Mouse (Mus musculus): ENCODE results near the gene Col6a2. TPM values are rescaled to one million over a fixed set of nuclear protein-coding genes. Genes with fewer than 3 reads are reported as not detected.

Col6a2 gene
- polyA plus RNA-seq, 1 experiment from 2014 or later: 126 TPM

GRCm38 (mm10) chr10:76575374-76575773, 48.1 kb downstream of the Col6a2 start, which contains the start of gene Ftcd:
Gene Ftcd, plus strand, starts transcription at chr10:76575648.
- 86% methylated on average over 3 of the region's 3 CpGs for WGBS
- no peak within 1 kb of the TSS for H3K27ac ChIP-seq

GRCm38 (mm10) chr10:76572151-76572550, 51.3 kb downstream of the Col6a2 start:
- Histone ChIP-seq H3K4me2 (replicated peaks) (no peak overlapping the region), H3K36me3 (no peaks in the 10 kb centered on the region), H3K9ac (no peak overlapping the region), H3K27ac (no peak overlapping the region), H3K9me3 (peaks cover 4% of the 10 kb centered on the region; the same call in 1 of the 2 replicates), H3K27me3 (no peaks in the 10 kb centered on the region), H3K4me1 (no peaks in the 10 kb centered on the region), H3K4me3 (no peak overlapping the region)
- 90% methylated on average over 3 of the region's 3 CpGs for WGBS
- ATAC-seq (ENCODE audit: low FRiP score, low read depth): no peak

More at GRCm38 (mm10) chr10:76575374-76575773, 48.1 kb downstream of the Col6a2 start, which contains the start of gene Ftcd:
- Histone ChIP-seq H3K27me3 (no peaks in the 10 kb centered on the region), H3K9me3 (peaks cover 3% of the 10 kb centered on the region; the same call in 1 of the 2 replicates), H3K9ac (no peak within 1 kb of the TSS), H3K4me2 (replicated peaks) (no peak within 1 kb of the TSS), H3K36me3 (no peaks in the 10 kb centered on the region), H3K4me1 (no peaks in the 10 kb centered on the region), H3K4me3 (no peak within 1 kb of the TSS)
- ATAC-seq (ENCODE audit: low FRiP score, low read depth): no peak

- WGBS: 64% methylated on average over 2 of the region's 2 CpGs
- no peak for ATAC-seq (ENCODE audit: low FRiP score, low read depth)
These were observed 52.4 kb downstream of the Col6a2 start for GRCm38 (mm10) chr10:76571070-76571469.

GRCm38 (mm10) chr10:76569996-76570685, 53.3 kb downstream of the Col6a2 start:
- Histone ChIP-seq H3K27ac (no peak overlapping the region), H3K4me2 (replicated peaks) (no peak overlapping the region), H3K4me1 (no peaks in the 10 kb centered on the region), H3K36me3 (no peaks in the 10 kb centered on the region), H3K9ac (no peak overlapping the region), H3K4me3 (no peak overlapping the region), H3K9me3 (peaks cover 4% of the 10 kb centered on the region; the same call in 1 of the 2 replicates), H3K27me3 (no peaks in the 10 kb centered on the region)
- 84% methylated on average over 22 of the region's 22 CpGs for WGBS
- ATAC-seq (ENCODE audit: low FRiP score, low read depth): no peak

More at GRCm38 (mm10) chr10:76571070-76571469, 52.4 kb downstream of the Col6a2 start:
- Histone ChIP-seq H3K27me3 (no peaks in the 10 kb centered on the region), H3K4me3 (no peak overlapping the region), H3K36me3 (no peaks in the 10 kb centered on the region), H3K27ac (no peak overlapping the region), H3K4me1 (no peaks in the 10 kb centered on the region), H3K4me2 (replicated peaks) (no peak overlapping the region), H3K9me3 (peaks cover 4% of the 10 kb centered on the region; the same call in 1 of the 2 replicates), H3K9ac (no peak overlapping the region)

- ATAC-seq (ENCODE audit: low FRiP score, low read depth): no peak
- Histone ChIP-seq H3K27ac (no peak within 1 kb of the TSS), H3K9me3 (no peaks in the 10 kb centered on the region), H3K4me2 (replicated peaks) (no peak within 1 kb of the TSS), H3K27me3 (no peaks in the 10 kb centered on the region), H3K9ac (no peak within 1 kb of the TSS), H3K36me3 (no peaks in the 10 kb centered on the region), H3K4me3 (no peak within 1 kb of the TSS), H3K4me1 (no peaks in the 10 kb centered on the region)
- WGBS: 89% methylated on average over 10 of the region's 10 CpGs
These were observed 61.5 kb downstream of the Col6a2 start, which contains the start of gene Spatc1l for GRCm38 (mm10) chr10:76561972-76562371. Gene Spatc1l, plus strand, starts transcription at chr10:76562272.

GRCm38 (mm10) chr10:76554061-76554460, 69.4 kb downstream of the Col6a2 start:
- Histone ChIP-seq H3K9me3 (no peaks in the 10 kb centered on the region), H3K27me3 (no peaks in the 10 kb centered on the region), H3K9ac (no peak overlapping the region), H3K27ac (no peak overlapping the region), H3K4me2 (replicated peaks) (no peak overlapping the region), H3K4me3 (no peak overlapping the region), H3K4me1 (no peaks in the 10 kb centered on the region), H3K36me3 (peaks cover 62% of the 10 kb centered on the region)
- no peak for ATAC-seq (ENCODE audit: low FRiP score, low read depth)
- WGBS: 87% methylated on average over 5 of the region's 5 CpGs

GRCm38 (mm10) chr10:76551556-76551955, 71.9 kb downstream of the Col6a2 start:
- 80% methylated on average over 3 of the region's 3 CpGs for whole genome bisulfite sequencing
- Histone ChIP-seq H3K9ac (no peak overlapping the region), H3K36me3 (peaks cover 87% of the 10 kb centered on the region), H3K27me3 (no peaks in the 10 kb centered on the region), H3K4me3 (no peak overlapping the region), H3K9me3 (no peaks in the 10 kb centered on the region), H3K4me1 (no peaks in the 10 kb centered on the region), H3K27ac (no peak overlapping the region), H3K4me2 (replicated peaks) (no peak overlapping the region)
- ATAC-seq (ENCODE audit: low FRiP score, low read depth): no peak

GRCm38 (mm10) chr10:76550458-76550857, 73.0 kb downstream of the Col6a2 start:
- 86% methylated on average over 5 of the region's 5 CpGs for WGBS
- H3K9ac ChIP-seq: no peak overlapping the region
- no peaks in the 10 kb centered on the region for H3K9me3 ChIP-seq
- ATAC-seq (ENCODE audit: low FRiP score, low read depth): no peak
- no peak overlapping the region for H3K4me2 ChIP-seq (replicated peaks)
- H3K4me1 ChIP-seq: no peaks in the 10 kb centered on the region
- no peak overlapping the region for H3K4me3 ChIP-seq
- H3K27me3 ChIP-seq: no peaks in the 10 kb centered on the region
- H3K27ac ChIP-seq: no peak overlapping the region
- H3K36me3 ChIP-seq: peaks cover 93% of the 10 kb centered on the region

GRCm38 (mm10) chr10:76548218-76548617, 75.2 kb downstream of the Col6a2 start:
- Histone ChIP-seq H3K9me3 (no peaks in the 10 kb centered on the region), H3K4me2 (replicated peaks) (no peak overlapping the region), H3K9ac (no peak overlapping the region), H3K4me3 (no peak overlapping the region), H3K36me3 (peaks cover 100% of the 10 kb centered on the region), H3K27me3 (no peaks in the 10 kb centered on the region), H3K4me1 (no peaks in the 10 kb centered on the region), H3K27ac (no peak overlapping the region)
- no peak for ATAC-seq (ENCODE audit: low FRiP score, low read depth)
- WGBS: 91% methylated on average over 8 of the region's 8 CpGs

- Histone ChIP-seq H3K4me3 (no peak overlapping the region), H3K27ac (no peak overlapping the region), H3K27me3 (no peaks in the 10 kb centered on the region), H3K4me2 (replicated peaks) (no peak overlapping the region), H3K9me3 (no peaks in the 10 kb centered on the region), H3K36me3 (peaks cover 100% of the 10 kb centered on the region), H3K9ac (no peak overlapping the region), H3K4me1 (no peaks in the 10 kb centered on the region)
- 96% methylated on average over 8 of the region's 8 CpGs for WGBS
- ATAC-seq (ENCODE audit: low FRiP score, low read depth): no peak
These were observed 76.9 kb downstream of the Col6a2 start for GRCm38 (mm10) chr10:76546566-76546965.
